Mouse (Mus musculus): ENCODE measurements around the gene Tada2b. TPM values are rescaled to one million over a fixed set of nuclear protein-coding genes. Genes with fewer than 3 reads are reported as not detected.

The Tada2b gene
- polyA plus RNA-seq, 1 experiment from 2014 or later = 2.1 TPM

GRCm38 (mm10) chr5:36440741-36441140, 43.3 kb downstream of the Tada2b start:
- H3K9ac ChIP-seq = no peak overlapping the region
- H3K9me3 ChIP-seq = no peaks in the 10 kb centered on the region
- ATAC-seq (ENCODE audit: insufficient number of reproducible peaks, insufficient read depth, low FRiP score, low TSS enrichment, low read depth) = no peak
- peaks cover 46% of the 10 kb centered on the region for H3K4me1 ChIP-seq
- H3K4me3 ChIP-seq = no peak overlapping the region
- H3K4me2 ChIP-seq = no peak overlapping the region
- no peaks in the 10 kb centered on the region for H3K36me3 ChIP-seq
- H3K27ac ChIP-seq = peak overlapping the region; percentile 29; the same call in 1 of the 2 replicates
- WGBS = 55% methylated on average over 3 of the region's 3 CpGs
- 0 out of 2 replicates have a peak, but pooled peaks cover 4% of the 10 kb centered on the region for H3K27me3 ChIP-seq

GRCm38 (mm10) chr5:36436858-36437257, 47.2 kb downstream of the Tada2b start:
- WGBS = 65% methylated on average over 4 of the region's 4 CpGs
- Histone ChIP-seq H3K4me3 (no peak overlapping the region), H3K9me3 (no peaks in the 10 kb centered on the region), H3K27me3 (no peaks in the 10 kb centered on the region), H3K27ac (peak overlapping the region; percentile 62), H3K4me1 (peaks cover 35% of the 10 kb centered on the region), H3K4me2 (no peak overlapping the region), H3K36me3 (no peaks in the 10 kb centered on the region), H3K9ac (no peak overlapping the region)
- ATAC-seq (ENCODE audit: insufficient number of reproducible peaks, insufficient read depth, low FRiP score, low TSS enrichment, low read depth) = no peak

DNA sequence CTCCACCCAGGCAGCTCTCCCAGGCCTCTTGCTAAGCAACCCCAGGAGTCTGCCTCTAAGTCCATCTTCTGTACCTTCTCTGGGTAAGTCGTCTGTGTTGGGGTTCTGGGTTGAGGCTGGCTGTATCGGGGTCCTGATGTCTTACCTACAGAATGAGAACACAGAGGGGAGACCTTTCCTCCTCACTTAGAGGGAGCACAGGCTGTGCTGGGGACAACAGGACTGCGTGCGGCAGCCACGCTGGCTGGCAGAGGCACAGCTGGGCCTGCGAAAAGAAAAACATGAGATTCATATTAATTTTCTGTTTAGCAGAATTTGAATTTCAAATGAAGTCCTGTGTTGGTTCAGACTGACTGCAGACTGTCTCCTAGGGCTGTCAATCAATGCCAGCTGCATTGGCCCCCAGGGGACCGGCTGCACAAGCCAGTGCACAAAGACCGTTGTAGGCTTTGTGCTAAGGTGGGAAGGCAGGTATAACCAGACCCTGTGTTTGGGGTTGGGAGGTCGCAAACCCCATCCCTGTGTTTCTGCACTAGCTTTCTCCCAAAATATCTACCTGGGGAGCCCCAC, 49.6 kb downstream of the Tada2b start:
- Histone ChIP-seq H3K27me3 (no peaks in the 10 kb centered on the region), H3K36me3 (no peaks in the 10 kb centered on the region), H3K4me2 (no peak overlapping the region), H3K27ac (peak overlapping the region; percentile 55; the same call in 1 of the 2 replicates), H3K4me3 (no peak overlapping the region), H3K9ac (peak overlapping the region; percentile 32; the same call in 1 of the 2 replicates), H3K9me3 (no peaks in the 10 kb centered on the region), H3K4me1 (peaks cover 25% of the 10 kb centered on the region)
- no peak for ATAC-seq (ENCODE audit: insufficient number of reproducible peaks, insufficient read depth, low FRiP score, low TSS enrichment, low read depth)
- 39% methylated on average over 9 of the region's 9 CpGs for WGBS

GRCm38 (mm10) chr5:36431711-36432110, 52.4 kb downstream of the Tada2b start:
- H3K4me2 ChIP-seq = no peak overlapping the region
- 58% methylated on average over 2 of the region's 2 CpGs for WGBS
- peaks cover 5% of the 10 kb centered on the region; the same call in 1 of the 2 replicates for H3K27me3 ChIP-seq
- no peaks in the 10 kb centered on the region for H3K36me3 ChIP-seq
- no peak overlapping the region for H3K27ac ChIP-seq
- H3K9me3 ChIP-seq = no peaks in the 10 kb centered on the region
- no peak overlapping the region for H3K9ac ChIP-seq
- H3K4me3 ChIP-seq = no peak overlapping the region
- H3K4me1 ChIP-seq = peaks cover 24% of the 10 kb centered on the region
- no peak for ATAC-seq (ENCODE audit: insufficient number of reproducible peaks, insufficient read depth, low FRiP score, low TSS enrichment, low read depth)

DNA sequence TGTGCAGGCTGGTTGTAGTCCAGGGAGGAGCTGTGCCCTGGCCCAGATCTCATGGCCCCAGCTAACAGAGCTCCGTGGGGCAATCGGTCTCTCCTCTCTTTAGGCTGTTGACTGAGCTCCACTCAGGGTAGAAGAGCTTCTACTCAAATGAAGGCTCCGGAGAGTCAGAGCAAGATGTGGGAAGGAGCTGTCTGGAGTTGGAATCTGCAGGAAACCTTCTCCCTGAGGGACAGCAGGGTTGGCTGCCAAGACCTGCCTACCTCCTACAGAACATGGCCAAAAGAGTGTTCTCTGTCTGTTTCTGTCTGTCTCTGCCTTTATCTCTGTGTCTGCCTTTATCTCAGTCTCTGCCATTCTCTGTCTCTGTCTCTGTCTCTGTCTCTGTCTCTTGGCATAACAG, 54.5 kb downstream of the Tada2b start:
- H3K36me3 ChIP-seq = no peaks in the 10 kb centered on the region
- no peak overlapping the region for H3K4me2 ChIP-seq
- H3K4me3 ChIP-seq = no peak overlapping the region
- peaks cover 17% of the 10 kb centered on the region for H3K4me1 ChIP-seq
- H3K9me3 ChIP-seq = no peaks in the 10 kb centered on the region
- WGBS = 82% methylated on average over 3 of the region's 3 CpGs
- no peak overlapping the region for H3K27ac ChIP-seq
- H3K27me3 ChIP-seq = peaks cover 5% of the 10 kb centered on the region; the same call in 1 of the 2 replicates
- no peak overlapping the region for H3K9ac ChIP-seq
- ATAC-seq (ENCODE audit: insufficient number of reproducible peaks, insufficient read depth, low FRiP score, low TSS enrichment, low read depth) = no peak

- peaks cover 5% of the 10 kb centered on the region; the same call in 1 of the 2 replicates for H3K27me3 ChIP-seq
- WGBS = 59% methylated on average over 11 of the region's 11 CpGs
- no peak overlapping the region for H3K4me2 ChIP-seq
- no peaks in the 10 kb centered on the region for H3K9me3 ChIP-seq
- H3K36me3 ChIP-seq = no peaks in the 10 kb centered on the region
- no peak overlapping the region for H3K27ac ChIP-seq
- H3K4me1 ChIP-seq = peaks cover 10% of the 10 kb centered on the region; the same call in 1 of the 2 replicates
- H3K4me3 ChIP-seq = no peak overlapping the region
- no peak overlapping the region for H3K9ac ChIP-seq
- no peak for ATAC-seq (ENCODE audit: insufficient number of reproducible peaks, insufficient read depth, low FRiP score, low TSS enrichment, low read depth)
These were observed 56.3 kb downstream of the Tada2b start for GRCm38 (mm10) chr5:36427831-36428230.

DNA sequence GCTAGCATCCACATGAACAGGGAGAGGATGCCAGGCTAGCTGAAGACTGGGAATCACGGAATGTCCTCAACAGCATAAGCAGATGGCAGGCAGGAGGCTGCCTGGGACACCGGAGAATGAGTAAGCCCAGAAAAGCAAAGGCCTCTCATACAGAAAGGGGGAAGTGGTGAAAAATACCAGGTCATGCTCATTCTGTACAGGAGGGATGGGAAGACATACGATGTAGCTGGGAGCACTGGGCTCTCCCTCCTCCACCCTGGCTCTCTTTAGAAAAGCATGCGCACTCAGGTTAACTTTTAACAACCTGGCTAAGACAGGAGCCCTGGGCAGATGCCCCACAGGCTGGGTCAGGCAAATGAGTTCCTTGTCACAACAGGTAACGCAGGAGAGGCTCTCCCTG, 57.7 kb downstream of the Tada2b start:
- Histone ChIP-seq H3K9me3 (no peaks in the 10 kb centered on the region), H3K4me3 (no peak overlapping the region), H3K4me2 (no peak overlapping the region), H3K36me3 (no peaks in the 10 kb centered on the region), H3K4me1 (peaks cover 10% of the 10 kb centered on the region; the same call in 1 of the 2 replicates), H3K27ac (no peak overlapping the region), H3K9ac (no peak overlapping the region), H3K27me3 (peaks cover 5% of the 10 kb centered on the region; the same call in 1 of the 2 replicates)
- no peak for ATAC-seq (ENCODE audit: insufficient number of reproducible peaks, insufficient read depth, low FRiP score, low TSS enrichment, low read depth)
- WGBS = 78% methylated on average over 5 of the region's 5 CpGs

DNA sequence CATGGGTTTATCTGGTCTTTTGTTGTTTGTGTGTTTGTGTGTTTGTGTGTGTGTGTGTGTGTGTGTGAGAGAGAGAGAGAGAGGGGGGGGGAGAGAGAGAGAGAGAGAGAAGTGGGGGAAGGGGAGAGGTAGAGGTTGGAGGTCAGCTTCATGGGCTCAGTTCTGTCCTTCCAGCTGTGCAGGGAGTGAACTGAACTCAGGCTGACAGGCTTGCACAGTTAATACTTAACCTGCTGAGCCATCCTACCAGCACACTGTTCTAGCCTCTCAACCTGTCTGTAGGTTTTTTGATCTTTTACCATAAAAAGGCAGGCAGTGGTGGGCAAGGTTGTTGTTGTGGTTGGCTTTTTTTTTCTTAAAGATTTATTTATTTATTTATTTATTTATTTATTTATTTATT, 59.4 kb downstream of the Tada2b start:
- no peak overlapping the region for H3K4me2 ChIP-seq
- no peaks in the 10 kb centered on the region for H3K9me3 ChIP-seq
- peaks cover 5% of the 10 kb centered on the region; the same call in 1 of the 2 replicates for H3K27me3 ChIP-seq
- peaks cover 10% of the 10 kb centered on the region; the same call in 1 of the 2 replicates for H3K4me1 ChIP-seq
- no peak overlapping the region for H3K27ac ChIP-seq
- no peak overlapping the region for H3K9ac ChIP-seq
- no peaks in the 10 kb centered on the region for H3K36me3 ChIP-seq
- ATAC-seq (ENCODE audit: insufficient number of reproducible peaks, insufficient read depth, low FRiP score, low TSS enrichment, low read depth) = no peak
- no peak overlapping the region for H3K4me3 ChIP-seq

Other genes starting within 250 kb of the Tada2b start
- gene Sorcs2, start 86.1 kb downstream of the Tada2b start, polyA plus RNA-seq (2015; fragmentation: Nextera tagmentation; extraction: Ambion mirVana) = 13.1 and 14.8 TPM in 2 replicates
- gene Grpel1, start 19.3 kb downstream of the Tada2b start, polyA plus RNA-seq (2015; fragmentation: Nextera tagmentation; extraction: Ambion mirVana) = 46.1 and 47.8 TPM in 2 replicates
- 0.40 and 0.49 TPM in 2 replicates for gene Ccdc96, start 303 bp upstream of the Tada2b start, polyA plus RNA-seq (2015; fragmentation: Nextera tagmentation; extraction: Ambion mirVana)
- 43.2 and 45.4 TPM in 2 replicates for gene Tbc1d14, start 109.0 kb upstream of the Tada2b start, polyA plus RNA-seq (2015; fragmentation: Nextera tagmentation; extraction: Ambion mirVana)
- 20.0 and 20.2 TPM in 2 replicates for gene D5Ertd579e, start 211.7 kb upstream of the Tada2b start, polyA plus RNA-seq (2015; fragmentation: Nextera tagmentation; extraction: Ambion mirVana)